Mouse (Mus musculus) central nervous system, embryonic 14 days (tissue): ENCODE data around the gene Ppp1r3f. TPM values are rescaled to one million over a fixed set of nuclear protein-coding genes. Genes with fewer than 3 reads are reported as not detected.

Experiments used
- polyA plus RNA-seq: library from polyadenylated mRNA; depleted of rRNA; stranded (reverse); fragments of >200 nt; gene quantifications from 2 replicates; pipeline ENCODE4 v1.2.3, GENCODE M21; 2012; rRNA removed

Gene Ppp1r3f
- 8.5 and 9.5 TPM in 2 replicates for polyA plus RNA-seq

GRCm38 (mm10) chrX:7574087-7574884 is at the start of gene Ppp1r3f:
Gene Ppp1r3f, minus strand, starts transcription at chrX:7574283.

GRCm38 (mm10) chrX:7606783-7607182 is 32.7 kb upstream of the Ppp1r3f start, which contains the start of gene Cacna1f:
Gene Cacna1f, plus strand, starts transcription at chrX:7607083.

GRCm38 (mm10) chrX:7604879-7605574 is 30.9 kb upstream of the Ppp1r3f start, which contains the start of gene Ccdc22:
Gene Ccdc22, minus strand, starts transcription at chrX:7605517.

GRCm38 (mm10) chrX:7573176-7574086 is 652 bp downstream of the Ppp1r3f start, which contains the start of gene Foxp3:
Gene Foxp3, plus strand, starts transcription at chrX:7573644.

Other genes with a start within 250 kb of the Ppp1r3f start
- gene Usp27x, start 198.5 kb downstream of the Ppp1r3f start, polyA plus RNA-seq, result 6.0 and 6.1 TPM in 2 replicates
- 0.05 and 0.10 TPM in 2 replicates for gene Foxp3, start 639 bp downstream of the Ppp1r3f start, polyA plus RNA-seq
- 31.5 and 35.4 TPM in 2 replicates for gene Ccdc22, start 31.2 kb upstream of the Ppp1r3f start, polyA plus RNA-seq
- gene Cacna1f, start 32.8 kb upstream of the Ppp1r3f start, polyA plus RNA-seq, result 0.18 and 0.19 TPM in 2 replicates
- gene Syp, start 64.2 kb upstream of the Ppp1r3f start, polyA plus RNA-seq, result 161 and 177 TPM in 2 replicates
- 3.5 and 6.4 TPM in 2 replicates for gene Prickle3, start 83.0 kb upstream of the Ppp1r3f start, polyA plus RNA-seq
- 46.2 and 64.5 TPM in 2 replicates for gene Plp2, start 97.1 kb upstream of the Ppp1r3f start, polyA plus RNA-seq
- 0.20 and 0.29 TPM in 2 replicates for gene Magix, start 107.0 kb upstream of the Ppp1r3f start, polyA plus RNA-seq
- gene Gpkow, start 122.8 kb upstream of the Ppp1r3f start, polyA plus RNA-seq, result 29.7 and 33.7 TPM in 2 replicates
- 47.9 and 48.4 TPM in 2 replicates for gene Wdr45, start 140.1 kb upstream of the Ppp1r3f start, polyA plus RNA-seq
- 0.57 and 0.83 TPM in 2 replicates for gene Gm45208, start 148.0 kb upstream of the Ppp1r3f start, polyA plus RNA-seq
- 99.6 and 106 TPM in 2 replicates for gene Praf2, start 154.2 kb upstream of the Ppp1r3f start, polyA plus RNA-seq
- gene Ccdc120, start 176.6 kb upstream of the Ppp1r3f start, polyA plus RNA-seq, result 60.1 and 61.7 TPM in 2 replicates
- 17.1 and 19.2 TPM in 2 replicates for gene Tfe3, start 188.3 kb upstream of the Ppp1r3f start, polyA plus RNA-seq
- gene Gripap1, start 215.5 kb upstream of the Ppp1r3f start, polyA plus RNA-seq, result 93.9 and 102 TPM in 2 replicates
- 4.7 and 5.3 TPM in 2 replicates for gene Kcnd1, start 248.0 kb upstream of the Ppp1r3f start, polyA plus RNA-seq